Mouse (Mus musculus) liver (tissue): Measurements from ENCODE around the gene Ephb1.

ENCODE experiments used
- DNase-seq: peaks from one replicate; pipeline ENCODE4 v3.0.0-alpha.2; 2020; ENCODE audit warnings: mixed read lengths

The Ephb1 gene

GRCm38 (mm10) chr9:102303882-102304281, 50.6 kb downstream of the Ephb1 start:
- no peak for DNase-seq

GRCm38 (mm10) chr9:102300985-102301384, 53.5 kb downstream of the Ephb1 start:
- DNase-seq, result no peak

- DNase-seq, result no peak
These were observed 55.8 kb downstream of the Ephb1 start for GRCm38 (mm10) chr9:102298741-102299140.

GRCm38 (mm10) chr9:102297986-102298385, 56.5 kb downstream of the Ephb1 start:
- DNase-seq, result no peak

- no peak for DNase-seq
These were observed 57.3 kb downstream of the Ephb1 start for GRCm38 (mm10) chr9:102297176-102297575.

- no peak for DNase-seq
These were observed 60.9 kb downstream of the Ephb1 start for GRCm38 (mm10) chr9:102293605-102294004.

GRCm38 (mm10) chr9:102291230-102291629, 63.3 kb downstream of the Ephb1 start:
- DNase-seq, result no peak

- no peak for DNase-seq
These were observed 66.1 kb downstream of the Ephb1 start for GRCm38 (mm10) chr9:102288356-102288755.

- no peak for DNase-seq
These were observed 78.6 kb downstream of the Ephb1 start for GRCm38 (mm10) chr9:102275931-102276330.

GRCm38 (mm10) chr9:102274016-102274415, 80.5 kb downstream of the Ephb1 start:
- DNase-seq, result no peak

GRCm38 (mm10) chr9:102273469-102273808, 81.1 kb downstream of the Ephb1 start:
- DNase-seq, result no peak

GRCm38 (mm10) chr9:102272731-102273468, 81.6 kb downstream of the Ephb1 start:
- DNase-seq, result no peak

- DNase-seq, result no peak
These were observed 84.0 kb downstream of the Ephb1 start for GRCm38 (mm10) chr9:102270496-102270895.

- DNase-seq, result peak; percentile 26
These were observed 87.0 kb downstream of the Ephb1 start for GRCm38 (mm10) chr9:102267311-102268027.

GRCm38 (mm10) chr9:102263760-102264159, 90.7 kb downstream of the Ephb1 start:
- DNase-seq, result no peak

- no peak for DNase-seq
These were observed 92.4 kb downstream of the Ephb1 start for GRCm38 (mm10) chr9:102262100-102262501.

- no peak for DNase-seq
These were observed 93.0 kb downstream of the Ephb1 start for GRCm38 (mm10) chr9:102261511-102261910.

GRCm38 (mm10) chr9:102256407-102256806, 98.1 kb downstream of the Ephb1 start:
- DNase-seq, result no peak

GRCm38 (mm10) chr9:102255803-102256202, 98.7 kb downstream of the Ephb1 start:
- DNase-seq, result no peak

GRCm38 (mm10) chr9:102249124-102249816, 105.2 kb downstream of the Ephb1 start:
- DNase-seq, result no peak

GRCm38 (mm10) chr9:102245551-102245950, 108.9 kb downstream of the Ephb1 start:
- no peak for DNase-seq

GRCm38 (mm10) chr9:102243296-102243695, 111.2 kb downstream of the Ephb1 start:
- no peak for DNase-seq

- DNase-seq, result no peak
These were observed 112.9 kb downstream of the Ephb1 start for GRCm38 (mm10) chr9:102241546-102241945.

- DNase-seq, result no peak
These were observed 114.3 kb downstream of the Ephb1 start for GRCm38 (mm10) chr9:102240215-102240614.
